Mouse (Mus musculus) liver, adult 10 weeks (tissue): Measurements from ENCODE around the gene Hspa12b. TPM values are rescaled to one million over a fixed set of nuclear protein-coding genes. Genes with fewer than 3 reads are reported as not detected.

Experiments
- polyA plus RNA-seq: library from polyadenylated mRNA; stranded (reverse); fragments of 350-450 nt; fragmentation: Illumina TruSeq; extraction: RNeasy Lipid Tissue Mini Kit (QIAGEN cat#74804); gene quantifications from one replicate; pipeline ENCODE4 v1.2.3, GENCODE M21; 2014; ENCODE audit warnings: low read depth, low replicate concordance

The Hspa12b gene
- 0.34 TPM for polyA plus RNA-seq

GRCm38 (mm10) chr2:131127161-131127730 is at the start of gene Hspa12b:
TSS of gene Hspa12b (plus strand) at chr2:131127280.

GRCm38 (mm10) chr2:131086667-131087390 is 40.3 kb upstream of the Hspa12b start, which contains the start of gene Siglec1:
TSS of gene Siglec1 (minus strand) at chr2:131086765.

GRCm38 (mm10) chr2:131132930-131133547 is 6.0 kb downstream of the Hspa12b start, which contains the start of gene Gm11037:
TSS of gene Gm11037 (plus strand) at chr2:131133497.

GRCm38 (mm10) chr2:131159938-131160581 is 33.0 kb downstream of the Hspa12b start, which contains the start of gene 1700037H04Rik:
TSS of gene 1700037H04Rik (minus strand) at chr2:131160081.

GRCm38 (mm10) chr2:131179990-131180587 is 53.0 kb downstream of the Hspa12b start, which contains the start of gene Cenpb:
TSS of gene Cenpb (minus strand) at chr2:131180067.

GRCm38 (mm10) chr2:131186771-131187601 is 59.9 kb downstream of the Hspa12b start, which contains the start of the genes Cdc25b and Spef1:
TSS of gene Cdc25b (plus strand) at chr2:131186949.
TSS of gene Spef1 (minus strand) at chr2:131187282.

Other genes with a start within 250 kb of the Hspa12b start
- 10.7 TPM for gene 4930402H24Rik, start 220.9 kb upstream of the Hspa12b start, polyA plus RNA-seq
- gene Atrn, start 220.8 kb upstream of the Hspa12b start, polyA plus RNA-seq: 26.8 TPM
- not detected for gene Gfra4, start 84.2 kb upstream of the Hspa12b start, polyA plus RNA-seq
- 0.45 TPM for gene Adam33, start 63.5 kb upstream of the Hspa12b start, polyA plus RNA-seq
- 0.69 TPM for gene Siglec1, start 40.5 kb upstream of the Hspa12b start, polyA plus RNA-seq
- gene Gm11037, start 6.2 kb downstream of the Hspa12b start, polyA plus RNA-seq: not detected
- gene 1700037H04Rik, start 32.8 kb downstream of the Hspa12b start, polyA plus RNA-seq: 0.56 TPM
- 6.0 TPM for gene Cenpb, start 52.8 kb downstream of the Hspa12b start, polyA plus RNA-seq
- 0.13 TPM for gene Cdc25b, start 59.7 kb downstream of the Hspa12b start, polyA plus RNA-seq
- 0.45 TPM for gene Spef1, start 60.0 kb downstream of the Hspa12b start, polyA plus RNA-seq
- gene Ap5s1, start 79.8 kb downstream of the Hspa12b start, polyA plus RNA-seq: 3.0 TPM
- 14.8 TPM for gene Mavs, start 106.8 kb downstream of the Hspa12b start, polyA plus RNA-seq
- gene Pank2, start 135.2 kb downstream of the Hspa12b start, polyA plus RNA-seq: 21.2 TPM
- 4.7 TPM for gene Rnf24, start 225.6 kb downstream of the Hspa12b start, polyA plus RNA-seq